In the genomic region with DNA sequence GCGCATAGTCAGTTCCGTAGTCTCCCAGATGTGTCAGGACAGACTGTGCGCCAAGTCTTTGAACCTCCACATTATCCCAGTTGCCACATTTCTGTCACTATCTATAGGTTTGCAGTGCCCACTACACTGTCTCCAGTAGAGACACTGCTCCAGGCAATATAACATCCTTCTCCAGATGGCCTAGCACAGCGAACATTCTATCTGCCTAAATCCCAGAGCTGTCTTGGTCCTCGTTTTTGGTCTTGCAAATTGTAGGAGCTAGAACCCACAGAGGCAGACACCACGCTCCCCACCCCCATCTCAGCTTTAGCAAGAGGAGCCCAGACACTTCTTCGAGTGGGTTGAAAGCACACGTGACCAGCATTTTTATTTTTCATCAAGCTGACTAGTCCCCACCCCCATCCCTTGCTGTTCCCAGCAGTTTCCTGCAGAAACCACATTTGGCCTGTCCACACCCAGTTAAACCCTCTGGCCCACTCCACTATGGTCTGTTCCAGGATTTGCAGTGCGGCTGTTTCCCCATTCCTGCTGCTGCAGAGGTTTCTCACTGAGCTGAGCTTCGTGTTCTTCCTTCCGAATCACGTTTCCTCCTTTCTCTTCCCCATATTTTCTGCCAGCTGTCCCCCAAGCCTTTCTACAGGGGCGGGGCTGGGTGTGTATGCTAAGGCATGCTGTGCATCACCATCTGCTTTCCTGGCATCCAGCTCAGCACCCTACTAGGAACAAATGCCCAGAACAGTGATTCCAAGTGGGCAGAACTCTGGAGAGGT, we compare ENCODE assay signal across 9 mouse cellular contexts. TPM values are rescaled to one million over a fixed set of nuclear protein-coding genes. Genes with fewer than 3 reads are reported as not detected.
DNase-seq lines count a peak whose midpoint lies in the region; ATAC-seq lines count a peak whose summit lies in the region.
"Had no signal": no experiment of that assay in that cellular context is flagged by ENCODE, and none has a peak within 500 bp of the region (broad histone marks: within the 10 kb centered on the region; RNA-seq: fewer than 3 reads in every experiment).

No protein-coding gene starts in this region.

- H3K36me3 ChIP-seq in intestine, embryonic 14.5 days (ENCODE audit: control insufficient read depth, insufficient read depth, low read length), result no peaks in the 10 kb centered on the region
- peaks cover 15% of the 10 kb centered on the region for H3K36me3 ChIP-seq in megakaryocyte, embryonic 14.5 days (replicated peaks; ENCODE audit: low read length)

- peak overlapping the region; percentile 61 for H3K4me2 ChIP-seq in intestine, embryonic 14.5 days (ENCODE audit: low read length)

- H3K9ac ChIP-seq in intestine, embryonic 14.5 days (ENCODE audit: low read length), result peak overlapping the region; percentile 51

- intact Hi-C loops in left cerebral cortex, postnatal 14 days (cut with DNase I), result no loop called here

- H3K9me3 ChIP-seq in intestine, embryonic 14.5 days (ENCODE audit: control insufficient read depth, low read length), result no peaks in the 10 kb centered on the region
- H3K9me3 ChIP-seq in megakaryocyte, embryonic 14.5 days, result no peaks in the 10 kb centered on the region

- peak; percentile 7 for DNase-seq in embryo, embryonic 10.5 days (ENCODE audit: low spot score)
- DNase-seq in embryo, embryonic 11 days, result no peak
- DNase-seq in gastrocnemius, postnatal 25 days, result peak; percentile 81
- DNase-seq in intestine, embryonic 14.5 days (ENCODE audit: low spot score), result no peak
- DNase-seq in left cerebral cortex, postnatal 14 days (ENCODE audit: low spot score in 2 of 2), result peak; percentile 72 to 89
- DNase-seq in spleen, postnatal 36 days (ENCODE audit: low spot score in 2 of 2), result peak; percentile 67 to 70

- H3K4me1 ChIP-seq in intestine, embryonic 14.5 days (replicated peaks; ENCODE audit: control insufficient read depth, insufficient read depth, low read length), result peaks cover 17% of the 10 kb centered on the region
- H3K4me1 ChIP-seq in megakaryocyte, embryonic 14.5 days, result peaks cover 72% of the 10 kb centered on the region

- 54% methylated on average over 13 of the region's 13 CpGs for WGBS in intestine, embryonic 14.5 days

- peak; percentile 69 for ATAC-seq in common myeloid progenitor, adult 5-6 weeks (replicated peaks; ENCODE audit: low read depth, poor library complexity, severe bottlenecking)
- ATAC-seq in intestine, embryonic 14.5 days (replicated peaks; ENCODE audit: low FRiP score, low TSS enrichment, low read depth), result peak; percentile 5; the same call in 1 of the 2 replicates

- H3K4me3 ChIP-seq in intestine, embryonic 14.5 days (ENCODE audit: low read depth, low read length), result peak overlapping the region; percentile 63
- peak overlapping the region; percentile 100 for H3K4me3 ChIP-seq in megakaryocyte, embryonic 14.5 days (replicated peaks)

- H3K27ac ChIP-seq in intestine, embryonic 14.5 days (ENCODE audit: low read depth), result peak overlapping the region; percentile 64

- H3K27me3 ChIP-seq in intestine, embryonic 14.5 days (replicated peaks; ENCODE audit: control insufficient read depth, insufficient read depth, low read length), result no peaks in the 10 kb centered on the region
- H3K27me3 ChIP-seq in megakaryocyte, embryonic 14.5 days (replicated peaks), result no peaks in the 10 kb centered on the region
- H3K27me3 ChIP-seq: Patski had no signal

RNA-seq across cellular contexts. Expression of gene Chid1, which starts 0.8 kb away (rescaled TPM):
- 25.4 and 27.5 TPM in 2 replicates for total RNA-seq in common myeloid progenitor, adult 5-6 weeks (2017)
- 10 to 100 TPM; 14.5 to 18.4 TPM for total RNA-seq in gastrocnemius, postnatal 25 days (2021)
- 39.0 and 42.1 TPM in 2 replicates for polyA plus RNA-seq in intestine, embryonic 14.5 days (2014; fragmentation: Nextera tagmentation; extraction: Ambion mirVana)
- total RNA-seq in left cerebral cortex, postnatal 14 days (2021), result 10 to 100 TPM; 72.0 to 73.5 TPM
- polyA plus RNA-seq in megakaryocyte, embryonic 14.5 days (2012; ENCODE audit: insufficient read depth, low replicate concordance), result 28.4 and 49.7 TPM in 2 replicates

RNA-seq across cellular contexts. Expression of gene Ap2a2, which starts 21.5 kb away (rescaled TPM):
- 26.6 and 27.8 TPM in 2 replicates for total RNA-seq in common myeloid progenitor, adult 5-6 weeks (2017)
- 10 to 100 TPM; 42.9 to 45.5 TPM for total RNA-seq in gastrocnemius, postnatal 25 days (2021)
- 70.0 and 77.7 TPM in 2 replicates for polyA plus RNA-seq in intestine, embryonic 14.5 days (2014; fragmentation: Nextera tagmentation; extraction: Ambion mirVana)
- 100 to 1,000 TPM; 230 to 231 TPM for total RNA-seq in left cerebral cortex, postnatal 14 days (2021)
- 22.5 and 22.9 TPM in 2 replicates for polyA plus RNA-seq in megakaryocyte, embryonic 14.5 days (2012; ENCODE audit: insufficient read depth, low replicate concordance)

Comparison
In these comparisons a context has a peak if more than half of its experiments do, and no peak if none do; other contexts are left out.
1. DNase-seq: peak in embryo, embryonic 10.5 days (single experiment), gastrocnemius, postnatal 25 days (single experiment), left cerebral cortex, postnatal 14 days (2 of 2) and spleen, postnatal 36 days (2 of 2); none in embryo, embryonic 11 days (single experiment) and intestine, embryonic 14.5 days (single experiment).